Mouse (Mus musculus) heart, adult 2 months (tissue): ENCODE results near the gene Ptprn.

Source experiments
- CTCF ChIP-seq: fragments of 200-600 bp; IDR thresholded peaks from 2 replicates; pipeline ENCODE4 v1.8.1; 2022; ENCODE audit warnings: antibody characterized with exemption, mild to moderate bottlenecking, moderate library complexity
- EP300 ChIP-seq: fragments of 200-500 bp; IDR thresholded peaks from 2 replicates; pipeline ENCODE4 v1.6.1; 2011; ENCODE audit warnings: low read depth, low read length, control low read depth; ENCODE audit not compliant: insufficient read depth
- POLR2A ChIP-seq: fragments of 200-500 bp; IDR thresholded peaks from 2 replicates; pipeline ENCODE4 v1.6.1; 2011; ENCODE audit warnings: mild to moderate bottlenecking, low read depth, low read length, control low read depth; ENCODE audit not compliant: insufficient read depth

DNA sequence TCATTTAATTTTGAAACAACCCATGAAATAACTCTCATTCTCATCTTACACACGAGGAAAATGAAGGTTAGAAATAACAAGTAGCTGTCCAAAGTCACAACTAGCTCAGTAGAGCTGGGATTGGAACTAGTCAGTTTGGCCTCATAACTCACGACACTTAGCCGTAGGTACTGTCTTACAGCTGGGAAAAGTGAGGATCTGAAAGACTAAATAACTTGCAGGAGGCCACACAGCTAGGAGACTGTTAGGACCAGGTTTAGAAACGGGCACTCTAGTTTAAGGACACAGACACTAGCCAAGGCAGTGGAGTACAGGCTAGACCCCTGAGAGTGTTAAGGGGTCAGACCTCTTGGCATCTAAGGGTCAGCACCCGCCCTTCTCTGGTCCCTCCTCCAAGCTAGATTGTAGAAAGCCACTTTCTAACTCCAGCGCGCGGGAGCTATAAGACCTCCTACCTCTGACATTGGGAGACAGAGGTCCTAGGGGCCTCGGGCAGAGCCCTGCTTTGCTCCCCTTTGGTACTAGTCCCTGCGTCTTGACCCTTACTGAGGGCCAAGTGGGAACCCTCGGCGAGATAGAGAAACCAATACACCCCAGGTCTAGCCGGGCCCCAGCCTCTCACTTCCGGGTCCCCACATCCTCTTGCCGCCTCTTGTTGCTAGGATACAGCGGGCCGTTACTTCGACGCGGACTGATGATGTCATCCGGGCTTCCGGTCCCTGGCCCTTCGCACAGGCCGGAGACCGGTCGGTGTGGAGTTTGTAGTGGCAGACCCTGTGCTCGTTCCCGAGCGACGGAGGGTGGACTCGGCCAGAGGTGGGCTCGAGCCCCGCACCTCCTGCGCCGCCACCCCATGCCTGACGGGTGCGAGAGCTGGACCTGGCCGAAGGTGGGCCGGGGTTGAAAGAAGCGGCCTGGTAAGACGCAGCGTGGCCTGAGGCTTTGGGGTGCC, 53.9 kb downstream of the Ptprn start, which contains the start of the genes Glb1l and Stk16:
- peak; percentile 80; the same call in 1 of the 2 replicates for TF ChIP-seq POLR2A
- peak; percentile 38; the same call in 1 of the 2 replicates for TF ChIP-seq EP300
- no peak for TF ChIP-seq CTCF
